Mouse (Mus musculus) heart, adult 2 months (tissue): Measurements from ENCODE around the gene Lmbr1l.

Experiments
- CTCF ChIP-seq: fragments of 200-600 bp; IDR thresholded peaks from 2 replicates; pipeline ENCODE4 v1.8.1; 2022; ENCODE audit warnings: antibody characterized with exemption, mild to moderate bottlenecking, moderate library complexity
- POLR2A ChIP-seq: fragments of 200-500 bp; IDR thresholded peaks from 2 replicates; pipeline ENCODE4 v1.6.1; 2011; ENCODE audit warnings: mild to moderate bottlenecking, low read depth, low read length, control low read depth; ENCODE audit not compliant: insufficient read depth

- TF ChIP-seq CTCF (no peak), POLR2A (no peak)
Observed at GRCm38 (mm10) chr15:98860921-98861320, 57.1 kb downstream of the Lmbr1l start.
